Mouse (Mus musculus) cerebellum, postnatal 36 days (tissue): ENCODE measurements around the gene Gp1ba.

ENCODE experiments used
- DNase-seq, 2 experiments: peaks; one replicate each; pipeline ENCODE4 v3.0.0; 2021 to 2022; ENCODE audit warnings: mixed read lengths in 2 of 2

Gp1ba gene

DNA sequence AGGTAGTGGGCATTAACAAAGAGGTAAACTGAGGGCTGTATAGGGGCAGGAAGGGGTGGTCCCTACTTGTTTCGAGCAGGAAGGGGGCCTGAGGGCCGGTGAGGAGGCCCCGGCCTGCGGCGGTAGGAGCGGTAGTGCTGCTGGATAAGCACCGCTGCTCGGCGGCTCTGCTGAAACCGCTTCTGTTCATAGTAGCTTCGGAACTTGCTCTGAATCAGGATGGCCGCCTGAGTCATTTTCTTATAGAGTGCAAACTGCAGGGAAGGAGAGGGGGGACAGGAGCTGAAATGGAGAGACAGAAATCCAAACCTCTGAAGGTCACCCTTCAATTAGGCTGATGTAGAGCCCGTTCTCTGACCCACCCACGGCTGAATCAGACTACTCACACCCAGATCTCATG lies 31.6 kb downstream of the Gp1ba start:
- peak in 1 of 2 experiments; percentile 26 for DNase-seq

DNA sequence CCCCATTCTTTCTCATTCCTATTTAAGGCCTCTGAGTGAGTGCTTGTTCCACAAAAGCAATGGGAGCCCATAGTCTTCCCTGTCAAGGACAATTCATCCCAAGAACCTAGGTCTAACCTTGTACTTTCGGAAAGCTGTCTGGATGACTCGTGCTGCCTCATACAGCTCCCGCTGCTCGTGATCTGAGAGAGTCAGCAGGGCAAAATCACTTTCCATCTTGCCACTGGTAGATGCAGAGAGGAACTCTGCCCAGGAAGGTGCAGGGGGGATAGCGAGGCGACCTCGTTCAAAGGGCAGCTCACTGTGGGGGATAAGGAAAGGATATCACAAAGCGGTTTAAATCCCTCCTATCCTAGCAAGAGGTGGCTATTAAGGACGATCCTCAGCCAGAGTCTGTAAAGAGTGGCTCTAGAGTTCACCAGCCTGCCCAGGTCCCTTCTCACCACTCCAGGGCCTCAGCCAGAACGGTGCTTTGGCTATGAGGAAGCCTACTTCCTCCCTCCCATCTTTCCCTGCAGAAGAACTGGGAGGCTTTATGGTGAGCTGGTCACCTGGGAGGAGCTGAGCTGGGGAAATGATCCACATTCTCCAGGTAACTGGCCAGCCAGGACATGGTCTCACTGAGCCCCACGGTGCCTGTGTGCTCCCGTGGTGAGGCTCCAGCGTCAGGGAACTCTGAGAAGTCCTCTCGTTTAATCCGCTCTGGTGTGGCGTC lies 32.6 kb downstream of the Gp1ba start:
- no peak for DNase-seq

DNA sequence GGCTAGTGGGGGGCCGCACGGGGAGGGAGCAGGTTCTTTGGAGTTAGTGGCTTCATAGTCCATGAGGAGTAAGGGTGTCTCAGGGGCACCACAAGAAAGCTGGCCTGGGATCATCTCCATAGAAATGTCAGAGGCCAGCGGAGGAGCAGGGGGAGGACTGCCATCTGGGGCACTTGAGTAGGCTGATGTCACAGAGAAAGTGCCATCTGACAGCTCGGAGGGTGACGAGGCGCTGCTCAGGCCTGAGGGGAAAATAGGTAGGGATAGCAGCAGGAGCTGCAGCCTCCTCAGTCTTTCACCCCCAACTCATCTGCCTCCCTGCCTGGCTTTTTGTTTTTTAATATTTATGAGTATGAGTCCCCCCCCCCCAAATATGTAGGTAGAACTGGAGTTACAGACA lies 35.1 kb downstream of the Gp1ba start:
- DNase-seq: no peak

DNA sequence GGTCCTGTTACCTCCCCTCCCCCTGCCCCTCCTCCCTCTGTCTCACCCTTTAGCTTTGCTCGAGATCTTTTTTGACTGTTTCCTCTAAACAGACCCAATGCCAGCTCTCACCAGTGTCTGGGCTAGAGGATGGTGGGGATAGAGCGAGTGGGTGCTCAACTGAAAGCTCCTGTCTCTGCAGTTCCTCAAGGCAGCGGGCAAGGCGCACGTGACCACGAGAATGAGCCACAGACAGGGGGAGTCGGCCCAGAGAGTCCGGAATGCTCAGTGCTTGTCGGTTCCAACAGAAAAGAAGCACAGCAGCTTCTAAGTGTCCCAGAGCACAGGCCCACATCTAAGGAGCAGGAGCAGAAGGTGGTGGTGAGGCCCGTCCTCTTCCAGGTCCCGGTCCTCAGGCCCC lies 35.6 kb downstream of the Gp1ba start:
- DNase-seq: no peak

DNA sequence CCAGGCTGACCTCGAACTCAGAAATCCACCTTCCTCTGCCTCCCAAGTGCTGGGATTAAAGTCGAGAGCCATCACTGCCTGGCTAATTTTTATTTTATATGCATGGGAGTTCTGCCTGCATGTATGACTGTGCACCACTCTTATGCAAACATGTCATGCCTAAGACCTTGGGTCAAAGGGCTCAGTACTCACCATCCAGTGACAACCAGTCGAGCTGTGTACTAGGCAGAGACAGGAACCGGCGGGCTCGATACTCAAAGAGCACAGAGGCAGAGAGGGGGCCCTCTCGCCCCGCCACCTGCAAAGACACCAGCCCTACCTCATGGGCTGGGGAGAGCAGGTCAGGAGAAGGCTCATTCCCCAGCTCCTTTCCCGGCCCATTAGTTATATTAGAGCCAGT lies 39.2 kb downstream of the Gp1ba start:
- no peak for DNase-seq

DNA sequence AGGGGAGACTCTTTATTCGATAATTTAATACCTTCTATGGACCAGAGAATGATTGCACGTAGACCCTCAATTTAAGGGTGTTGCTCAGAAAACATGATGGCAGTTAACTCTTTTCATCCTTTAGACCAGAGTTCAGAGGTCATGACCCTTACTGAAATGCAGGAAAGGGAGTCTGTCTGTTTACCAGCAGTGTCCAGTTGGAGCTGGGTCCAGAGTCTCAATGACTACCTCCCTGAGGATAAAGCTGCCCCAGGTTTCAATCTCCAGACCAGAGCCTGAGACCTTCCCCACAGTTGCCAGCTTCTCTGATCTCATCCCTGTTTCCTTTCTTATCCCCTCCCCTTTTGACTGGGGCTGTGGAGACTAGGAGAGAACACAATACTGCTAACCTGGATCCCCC lies 39.7 kb downstream of the Gp1ba start:
- no peak for DNase-seq

DNA sequence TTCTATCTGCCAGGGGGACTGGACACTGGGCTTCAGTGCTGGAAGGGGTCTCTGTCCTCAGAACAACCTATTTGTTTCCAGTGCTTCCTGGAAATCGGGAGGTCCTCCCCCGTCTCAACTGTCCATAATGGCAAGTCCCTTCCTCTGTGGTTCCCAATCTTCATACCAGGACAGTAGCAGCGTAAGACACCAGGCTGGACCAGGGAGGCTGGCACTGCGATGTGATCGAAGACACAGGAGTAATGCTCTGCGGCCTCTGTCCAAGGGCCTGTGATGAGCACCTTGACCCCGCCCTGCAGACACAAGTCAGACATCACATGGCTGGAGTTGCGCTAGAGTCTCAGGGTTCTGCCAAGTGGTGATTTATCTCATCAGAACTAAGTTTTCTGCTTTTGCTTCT lies 40.4 kb downstream of the Gp1ba start:
- DNase-seq: no peak

DNA sequence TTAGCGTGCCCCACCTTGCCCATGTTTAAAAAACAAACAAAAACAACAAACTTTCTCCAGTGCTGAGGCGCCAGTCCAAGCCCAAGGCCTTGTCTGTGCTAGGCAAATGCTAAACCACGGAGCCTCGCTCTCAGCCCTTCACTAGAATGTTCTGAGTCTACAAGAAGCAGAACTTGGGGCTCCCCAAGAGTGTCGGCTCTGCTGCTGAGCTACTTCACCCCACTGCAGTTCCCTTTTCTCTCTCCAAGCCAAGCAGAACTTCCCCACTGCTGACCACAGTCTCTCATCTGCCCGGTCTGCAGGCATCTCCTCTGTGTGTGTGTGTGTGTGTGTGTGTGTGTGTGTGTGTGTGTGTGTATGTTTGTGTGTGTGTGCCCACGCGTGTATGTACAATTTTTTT lies 41.0 kb downstream of the Gp1ba start:
- no peak for DNase-seq

DNA sequence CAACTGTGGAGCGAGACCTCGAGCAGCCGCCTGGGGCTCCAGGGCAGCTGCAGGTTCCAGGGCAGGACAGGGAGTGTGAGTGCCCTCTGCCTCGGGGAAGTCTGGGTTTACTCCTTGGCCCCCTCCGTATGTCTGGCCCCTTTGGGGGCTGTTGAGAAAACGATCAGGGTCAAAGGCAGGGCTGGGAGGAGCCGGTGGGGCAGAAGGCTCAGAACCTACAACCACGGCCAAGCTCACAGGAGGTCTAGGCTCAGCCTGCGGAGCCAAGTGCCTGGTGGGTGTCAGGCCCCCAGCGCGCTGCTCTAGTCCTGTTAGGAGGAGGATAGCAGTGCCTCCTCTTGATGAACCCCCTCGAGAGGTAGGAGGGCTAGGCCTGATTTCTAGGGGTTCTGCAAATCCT lies 42.2 kb downstream of the Gp1ba start:
- DNase-seq: no peak

DNA sequence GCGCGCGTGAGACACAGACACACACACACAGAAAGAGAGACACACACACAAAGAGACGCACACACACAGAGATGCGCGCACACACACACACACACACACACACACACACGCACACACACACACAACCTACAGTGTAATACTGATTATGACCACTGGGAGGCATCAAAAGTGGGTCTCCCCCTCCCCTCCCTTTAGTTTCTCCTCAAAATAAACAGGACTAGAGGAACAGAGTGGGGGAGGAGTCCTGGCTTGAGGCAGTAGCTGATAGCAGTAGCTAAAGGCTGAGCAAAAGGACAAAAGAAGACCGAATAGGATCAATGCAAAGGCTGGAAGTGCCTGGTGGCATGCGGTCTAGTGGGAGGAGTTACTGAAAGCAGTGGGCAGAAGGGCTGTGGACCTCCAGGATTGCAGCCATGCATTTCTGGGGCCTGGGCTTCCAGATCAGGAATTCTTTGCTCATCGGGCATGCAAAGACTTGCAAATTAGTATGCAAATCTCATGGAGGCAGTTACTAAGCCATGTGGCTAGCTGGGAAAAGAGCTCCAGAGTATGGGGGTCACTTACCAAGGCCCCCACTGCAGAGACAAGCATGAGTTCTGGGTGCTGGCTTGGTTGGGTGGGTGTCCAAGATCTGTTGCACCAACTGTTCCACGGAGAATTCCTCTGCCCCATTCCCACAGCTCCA lies 43.1 kb downstream of the Gp1ba start:
- no peak for DNase-seq

DNA sequence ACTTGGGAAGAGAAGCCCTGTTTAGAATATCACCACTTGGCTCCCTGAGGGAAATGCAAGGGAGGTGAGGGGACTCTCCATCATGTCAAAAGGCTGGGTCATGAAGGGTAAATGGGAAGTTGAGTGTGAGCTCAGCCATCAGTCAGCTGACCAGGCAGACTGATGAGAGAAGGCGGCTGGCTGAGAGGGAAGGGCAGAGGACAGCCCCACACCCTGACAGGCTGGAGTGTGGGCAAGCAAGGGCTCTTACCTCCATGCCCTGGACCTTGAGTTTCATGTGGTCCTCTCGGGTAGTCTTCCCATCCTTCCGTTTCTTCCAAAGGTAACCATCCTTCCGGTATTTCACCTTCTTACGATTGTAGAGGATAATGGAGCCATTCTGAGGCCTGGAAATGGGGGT lies 44.7 kb downstream of the Gp1ba start:
- no peak for DNase-seq

DNA sequence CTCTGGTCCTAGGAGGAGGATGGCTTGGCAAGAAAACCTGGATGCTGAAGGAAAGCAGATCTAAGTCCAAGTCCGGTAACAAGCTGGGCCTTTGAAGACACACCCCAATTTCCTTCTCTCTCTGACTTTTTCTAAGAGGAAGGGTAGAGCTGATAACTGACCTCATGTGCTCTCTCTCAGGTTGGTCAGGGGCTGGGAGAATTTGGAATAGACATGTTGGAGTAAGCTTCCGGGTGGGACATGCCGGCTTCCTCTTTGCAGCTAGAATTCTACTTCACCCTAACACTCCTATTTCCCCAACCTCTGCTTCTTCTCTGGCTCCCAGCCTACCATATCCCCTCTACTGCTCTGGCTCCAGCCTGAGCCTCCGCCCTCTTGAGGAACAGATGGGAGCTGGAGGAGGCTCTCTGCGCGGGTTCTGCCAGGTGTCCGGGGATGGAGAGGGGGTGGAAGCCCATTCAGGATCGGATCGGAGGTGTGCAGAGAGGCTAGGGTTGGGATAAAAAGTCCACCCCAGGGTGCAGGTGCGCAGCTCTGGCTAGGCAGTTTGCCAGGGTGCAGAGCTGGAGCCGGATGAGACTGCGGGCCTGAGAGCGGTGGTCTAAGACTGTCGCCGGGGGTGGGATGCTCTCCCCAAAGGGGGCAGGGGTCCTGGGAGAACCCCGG lies 48.1 kb downstream of the Gp1ba start:
- DNase-seq: peak; percentile 61 to 66

DNA sequence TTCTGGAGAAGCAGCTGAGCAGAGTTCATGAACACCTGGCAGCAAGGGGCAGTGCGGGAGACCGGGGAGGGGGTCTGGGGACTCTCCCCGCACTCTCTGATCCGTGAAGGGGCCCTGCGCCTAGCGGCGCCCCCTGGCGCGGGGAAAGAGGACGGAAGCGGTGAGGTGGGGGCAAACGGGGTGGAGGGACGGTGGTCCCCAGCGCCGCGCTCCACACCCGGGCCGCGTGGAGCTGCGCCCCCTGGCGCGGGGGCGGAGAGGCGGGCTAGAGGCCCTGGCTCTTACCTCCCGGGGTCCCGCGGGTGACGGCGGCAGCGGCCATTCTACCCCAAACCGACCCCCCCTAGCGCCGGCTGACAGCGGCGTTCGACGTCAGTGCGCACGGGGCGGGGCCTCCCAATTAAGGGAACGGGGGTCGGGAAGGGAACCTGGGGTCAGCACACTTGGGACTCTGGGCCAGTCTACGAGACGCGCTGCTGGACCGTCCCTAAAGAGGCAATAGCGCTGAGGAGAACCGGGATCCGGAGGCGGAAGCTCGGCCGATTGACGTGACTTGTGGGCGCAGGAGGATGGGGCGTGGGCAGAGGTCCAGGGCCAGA lies 48.8 kb downstream of the Gp1ba start, which contains the start of gene Camta2:
Gene Camta2 (minus strand): TSS at position 505 of the 599 bp plus-strand sequence.
- DNase-seq: peak; percentile 87 to 90

DNA sequence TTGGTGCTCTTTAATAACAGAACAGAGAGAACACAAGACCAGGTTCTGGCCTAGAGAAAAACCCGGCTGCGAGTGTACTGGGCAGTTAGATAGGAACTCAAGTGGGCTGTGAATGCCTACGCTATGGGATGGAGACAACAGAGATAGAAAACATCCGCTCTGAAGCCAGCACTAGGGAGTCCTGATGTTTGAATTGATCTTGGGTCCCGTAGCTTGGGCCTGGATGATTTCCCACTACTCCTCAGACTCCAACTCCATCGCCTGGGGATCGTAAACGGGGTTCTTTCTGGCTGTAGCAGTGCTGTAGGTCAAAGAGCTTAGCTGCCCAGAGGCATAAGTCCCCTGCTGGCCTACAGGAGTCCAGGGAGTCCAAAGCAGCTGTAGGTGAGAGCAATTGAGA lies 49.5 kb downstream of the Gp1ba start:
- DNase-seq: no peak

DNA sequence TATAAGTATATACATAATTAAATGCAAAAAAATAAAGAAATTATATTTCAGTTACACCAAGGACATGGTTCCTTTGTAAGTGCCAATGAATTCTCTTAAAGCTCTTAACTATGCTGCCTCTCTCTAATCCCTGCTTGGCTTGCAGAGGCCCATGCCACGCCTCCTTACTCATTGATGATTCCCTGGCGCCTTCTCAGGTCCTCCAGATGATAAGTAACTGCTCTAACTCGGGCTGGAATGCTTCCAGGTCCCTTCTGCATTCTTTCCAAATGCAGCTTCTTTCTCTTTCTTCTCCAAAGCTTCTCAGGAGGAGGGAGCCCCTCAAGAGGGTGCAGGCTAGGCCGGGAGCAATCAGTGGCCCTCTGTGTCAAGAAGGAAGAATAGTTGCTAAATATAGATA lies 50.7 kb downstream of the Gp1ba start:
- no peak for DNase-seq
